Mouse (Mus musculus) MEL (cell line): ENCODE measurements around the gene Smagp. TPM values are rescaled to one million over a fixed set of nuclear protein-coding genes. Genes with fewer than 3 reads are reported as not detected.

Experiments used
- DNase-seq: peaks from one replicate; pipeline ENCODE4 v3.0.0; 2011; ENCODE audit warnings: low read depth, low spot score
- H3K27ac ChIP-seq: 2 replicates; pipeline ENCODE4 v1.5.1; 2012; ENCODE audit warnings: low read depth, mild to moderate bottlenecking, control low read depth, low read length, moderate library complexity; ENCODE audit not compliant: control insufficient read depth
- H3K27me3 ChIP-seq, 2 experiments: fragments of 150-350 bp in 1 of 2; sonication (generic) in 1 of 2; 2 replicates each; pipeline ENCODE4 v1.6.1; 2012; ENCODE audit warnings: low read length in 2 of 2, mild to moderate bottlenecking in 2 of 2, improper control_type of control experiment in 1 of 2, moderate library complexity in 1 of 2; ENCODE audit not compliant: insufficient read depth in 2 of 2, control insufficient read depth in 1 of 2
- H3K36me3 ChIP-seq, 2 experiments: 2 replicates each; pipeline ENCODE4 v1.6.1; 2012 to 2014; ENCODE audit warnings: low read length in 2 of 2, improper control_type of control experiment in 1 of 2, inconsistent platforms in 1 of 2, mild to moderate bottlenecking in 1 of 2; ENCODE audit not compliant: insufficient read depth in 2 of 2, control insufficient read depth in 1 of 2
- H3K4me1 ChIP-seq, 2 experiments: fragments of 150-350 bp in 1 of 2; sonication (generic) in 1 of 2; 2 replicates each; pipeline ENCODE4 v1.6.1; 2012; ENCODE audit warnings: low read length in 2 of 2, improper control_type of control experiment in 1 of 2, mild to moderate bottlenecking in 1 of 2; ENCODE audit not compliant: insufficient read depth in 2 of 2, control insufficient read depth in 1 of 2
- H3K4me3 ChIP-seq, 2 experiments: fragments of 150-350 bp in 1 of 2; sonication (generic) in 1 of 2; 2 replicates each; pipeline ENCODE4 v1.5.1; 2012; ENCODE audit warnings: low read depth in 2 of 2, low read length in 2 of 2, mild to moderate bottlenecking in 2 of 2, moderate library complexity in 2 of 2, control low read depth in 1 of 2, improper control_type of control experiment in 1 of 2; ENCODE audit not compliant: control insufficient read depth in 1 of 2, insufficient read depth in 1 of 2
- H3K79me2 ChIP-seq: 2 replicates; pipeline ENCODE4 v1.6.1; 2012; ENCODE audit warnings: mild to moderate bottlenecking, low read length, moderate library complexity; ENCODE audit not compliant: control insufficient read depth, poor library complexity, insufficient read depth
- H3K9ac ChIP-seq: 2 replicates; pipeline ENCODE4 v1.6.1; 2012; ENCODE audit warnings: low read depth, mild to moderate bottlenecking, control low read depth, low read length, moderate library complexity; ENCODE audit not compliant: control insufficient read depth, poor library complexity, severe bottlenecking
- H3K9me3 ChIP-seq: fragments of 150-350 bp; sonication (generic); replicated peaks from 2 replicates; pipeline ENCODE4 v1.6.1; 2012; ENCODE audit warnings: mild to moderate bottlenecking, low read length, improper control_type of control experiment, moderate library complexity; ENCODE audit not compliant: insufficient read depth
- BHLHE40 ChIP-seq: IDR thresholded peaks from 2 replicates; pipeline ENCODE4 v1.6.1; 2012; ENCODE audit warnings: low read depth, mild to moderate bottlenecking, inconsistent platforms, low read length, improper control_type of control experiment, borderline replicate concordance
- CHD1 ChIP-seq: IDR thresholded peaks from 2 replicates; pipeline ENCODE4 v1.6.1; 2012; ENCODE audit warnings: low read depth, mild to moderate bottlenecking, inconsistent platforms, low read length, improper control_type of control experiment
- CHD2 ChIP-seq: IDR thresholded peaks from 2 replicates; pipeline ENCODE4 v1.6.1; 2011; ENCODE audit warnings: low read length, improper control_type of control experiment
- EP300 ChIP-seq, 2 experiments: IDR thresholded peaks; 2 replicates each; pipeline ENCODE4 v1.6.1; 2011; ENCODE audit warnings: improper control_type of control experiment in 2 of 2, low read length in 2 of 2, low read depth in 1 of 2, mild to moderate bottlenecking in 1 of 2
- JUND ChIP-seq: IDR thresholded peaks from 2 replicates; pipeline ENCODE4 v1.6.1; 2011; ENCODE audit warnings: low read depth, mild to moderate bottlenecking, improper control_type of control experiment, low read length
- MAX ChIP-seq: IDR thresholded peaks from 2 replicates; pipeline ENCODE4 v1.6.1; 2011; ENCODE audit warnings: low read length, improper control_type of control experiment
- MYB ChIP-seq: IDR thresholded peaks from 2 replicates; pipeline ENCODE4 v1.6.1; 2011; ENCODE audit warnings: mild to moderate bottlenecking, low read depth, low read length, improper control_type of control experiment
- MYC ChIP-seq: IDR thresholded peaks from 2 replicates; pipeline ENCODE4 v1.6.1; 2011; ENCODE audit warnings: low read depth, mild to moderate bottlenecking, low read length, improper control_type of control experiment, moderate library complexity
- POLR2AphosphoS2 ChIP-seq: IDR thresholded peaks from 2 replicates; pipeline ENCODE4 v1.6.1; 2011; ENCODE audit warnings: low read length, improper control_type of control experiment
- POLR2AphosphoS5 ChIP-seq: IDR thresholded peaks from 2 replicates; pipeline ENCODE4 v1.6.1; 2012; ENCODE audit warnings: low read depth, borderline replicate concordance, mild to moderate bottlenecking, inconsistent platforms, low read length, moderate library complexity, mixed read lengths
- RCOR1 ChIP-seq: IDR thresholded peaks from 2 replicates; pipeline ENCODE4 v1.6.1; 2012; ENCODE audit warnings: low read depth, mild to moderate bottlenecking, inconsistent platforms, low read length, improper control_type of control experiment
- SMC3 ChIP-seq: IDR thresholded peaks from 2 replicates; pipeline ENCODE4 v1.6.1; 2011; ENCODE audit warnings: low read depth, low read length, improper control_type of control experiment
- ZKSCAN1 ChIP-seq: IDR thresholded peaks from 2 replicates; pipeline ENCODE4 v1.6.1; 2012; ENCODE audit warnings: low read depth, mild to moderate bottlenecking, inconsistent platforms, low read length, improper control_type of control experiment, moderate library complexity
- ZNF384 ChIP-seq: IDR thresholded peaks from 2 replicates; pipeline ENCODE4 v1.6.1; 2012; ENCODE audit warnings: low read depth, mild to moderate bottlenecking, inconsistent platforms, low read length, improper control_type of control experiment
- polyA plus RNA-seq, 2 experiments: library from polyadenylated mRNA; stranded (reverse) in 1 of 2; unstranded in 1 of 2; fragments of >175 nt in 1 of 2; fragments of >200 nt in 1 of 2; gene quantifications; 2 replicates each; pipeline versions ENCODE4 v1.2.1 to v1.2.4; 2012; ENCODE audit warnings: low replicate concordance in 2 of 2, low read depth in 1 of 2; ENCODE audit not compliant: insufficient read length in 2 of 2, insufficient read depth in 1 of 2, missing spikeins in 1 of 2
- total RNA-seq: library from RNA; depleted of rRNA; stranded (reverse); fragments of 300-350 nt; gene quantifications from 2 replicates; pipeline ENCODE4 v1.2.3, GENCODE M21; 2012

Gene Smagp
- total and polyA plus RNA-seq, 3 experiments, result 2.6 to 22.6 TPM; not detected in 1

- Histone ChIP-seq H3K4me1 (peaks cover 0 to 7% of the 10 kb centered on the region in 2 experiments; a peak in 3 of 4 replicates), H3K9me3 (no peaks in the 10 kb centered on the region), H3K27ac (no peak overlapping the region), H3K79me2 (no peaks in the 10 kb centered on the region; the same call in 1 of the 2 replicates), H3K27me3 (0 out of 4 replicates have a peak, but pooled peaks cover 0 to 2% of the 10 kb centered on the region in 2 experiments), H3K4me3 (no peak overlapping the region), H3K9ac (no peak overlapping the region), H3K36me3 (peaks cover under 1 to 16% of the 10 kb centered on the region in 2 experiments; a peak in 3 of 4 replicates)
- no peak for TF ChIP-seq CHD1
- TF ChIP-seq RCOR1, result no peak
- TF ChIP-seq MAX, result no peak
- TF ChIP-seq JUND, result no peak
- no peak for TF ChIP-seq BHLHE40
- TF ChIP-seq MYC, result no peak
- no peak for TF ChIP-seq POLR2AphosphoS2
- no peak for TF ChIP-seq ZNF384
- TF ChIP-seq MYB, result no peak
- TF ChIP-seq SMC3, result no peak
- no peak for TF ChIP-seq CHD2
- TF ChIP-seq EP300 (IDR thresholded peaks at IDR 0.05; ENCODE audit: low read depth in 1 of 2, low read length in 2 of 2), result no peak
- no peak for TF ChIP-seq ZKSCAN1
- no peak for DNase-seq
Observed at GRCm38 (mm10) chr15:100641226-100641810, 4.6 kb upstream of the Smagp start.

DNA sequence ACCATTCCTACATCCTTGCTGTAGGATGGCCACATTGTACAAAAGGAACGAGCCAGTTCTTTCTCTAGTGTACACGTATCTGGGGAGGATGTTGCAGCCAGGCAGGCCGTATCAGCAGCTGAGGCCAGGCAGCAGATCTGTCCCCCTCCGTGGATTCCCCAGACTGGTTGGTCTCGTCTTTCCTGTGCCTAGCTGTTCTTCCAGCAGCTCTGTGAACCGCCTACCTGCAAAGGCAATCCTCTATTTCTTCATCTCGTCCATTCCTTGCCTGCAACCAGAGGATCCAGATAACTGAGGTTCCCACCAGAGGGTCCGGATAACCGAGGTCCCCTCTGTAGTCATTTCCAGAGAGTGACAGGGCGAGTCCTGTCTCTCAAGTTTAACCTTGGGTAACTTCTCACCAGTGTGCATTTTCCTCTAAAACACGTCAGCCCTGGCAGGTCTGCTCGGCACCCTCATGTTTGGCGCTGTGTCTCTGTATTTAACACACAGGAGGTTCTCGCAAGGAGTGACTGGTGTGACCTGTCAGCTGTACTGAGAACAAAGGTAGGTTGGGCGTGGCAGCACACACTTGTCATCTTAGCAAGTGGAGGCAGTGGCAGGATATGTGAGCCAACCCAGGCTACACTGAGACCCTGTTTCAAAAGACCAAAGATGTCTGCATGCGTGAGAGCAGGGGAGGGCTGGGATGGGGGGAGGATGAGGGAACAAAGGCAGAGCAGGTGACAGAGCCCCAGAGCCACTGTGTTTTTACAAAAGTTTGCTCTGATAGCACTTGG lies 3.4 kb upstream of the Smagp start:
- Histone ChIP-seq H3K9me3 (no peaks in the 10 kb centered on the region), H3K36me3 (peaks cover 9 to 12% of the 10 kb centered on the region in 2 experiments), H3K9ac (no peak overlapping the region), H3K27ac (no peak overlapping the region), H3K27me3 (0 out of 4 replicates have a peak, but pooled peaks cover 0 to 2% of the 10 kb centered on the region in 2 experiments), H3K79me2 (no peaks in the 10 kb centered on the region; the same call in 1 of the 2 replicates), H3K4me3 (no peak overlapping the region), H3K4me1 (peaks cover 0 to 17% of the 10 kb centered on the region in 2 experiments)
- DNase-seq, result no peak
- no peak for TF ChIP-seq BHLHE40
- 0 out of 2 replicates have a peak, but pooled peaks have one; percentile 17 for TF ChIP-seq POLR2AphosphoS5
- TF ChIP-seq, all 39 proteins: peak for 1
